Mouse (Mus musculus): ENCODE measurements around the gene Ngf. TPM values are rescaled to one million over a fixed set of nuclear protein-coding genes. Genes with fewer than 3 reads are reported as not detected.

The Ngf gene
- total and polyA plus RNA-seq, 3 experiments: not detected

DNA sequence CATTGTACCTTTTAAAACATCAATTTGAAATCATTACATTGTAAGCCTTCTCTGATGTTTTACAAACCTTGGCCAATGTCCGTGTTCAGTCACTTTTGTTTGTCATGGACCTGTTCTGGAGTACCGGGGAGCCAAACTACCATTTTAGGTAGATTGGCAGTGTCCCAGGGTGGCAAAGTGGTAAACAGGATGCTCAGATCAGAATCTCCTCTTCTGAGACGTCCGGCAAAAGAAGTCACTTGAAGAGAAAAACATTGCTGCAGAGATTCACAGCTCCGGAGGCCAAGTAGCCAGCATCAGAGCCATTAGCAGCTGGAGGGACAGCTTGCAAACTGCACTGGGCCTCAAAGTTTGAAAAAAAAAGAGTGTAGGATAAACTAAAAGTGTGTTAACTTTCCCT, 9.2 kb upstream of the Ngf start:
- no peak for DNase-seq (ENCODE audit: low read depth, low spot score)
- TF ChIP-seq ZNF384 (IDR thresholded peaks at IDR 0.05; ENCODE audit: low read depth, low read length) (no peak), ELF1 (IDR thresholded peaks at IDR 0.05; ENCODE audit: low read depth, low read length) (no peak), GABPA (IDR thresholded peaks at IDR 0.05; ENCODE audit: low read depth, low read length) (no peak), EP300 (IDR thresholded peaks at IDR 0.05; ENCODE audit: low read depth in 1 of 2, low read length in 2 of 2) (no peak)
- Histone ChIP-seq H3K27ac (ENCODE audit: control insufficient read depth, low read depth, low read length) (no peak overlapping the region), H3K79me2 (ENCODE audit: control insufficient read depth, insufficient read depth, low read length, poor library complexity) (no peaks in the 10 kb centered on the region), H3K9ac (ENCODE audit: control insufficient read depth, low read depth, low read length, poor library complexity, severe bottlenecking) (no peak overlapping the region), H3K9me3 (replicated peaks; ENCODE audit: insufficient read depth, low read length) (no peaks in the 10 kb centered on the region), H3K4me3 (ENCODE audit: control insufficient read depth in 1 of 2, insufficient read depth in 1 of 2, low read depth in 2 of 2, low read length in 2 of 2) (no peak overlapping the region), H3K4me1 (ENCODE audit: control insufficient read depth in 1 of 2, insufficient read depth in 2 of 2, low read length in 2 of 2) (no peaks in the 10 kb centered on the region), H3K27me3 (ENCODE audit: control insufficient read depth in 1 of 2, insufficient read depth in 2 of 2, low read length in 2 of 2) (no peaks in the 10 kb centered on the region), H3K36me3 (ENCODE audit: control insufficient read depth in 1 of 2, insufficient read depth in 2 of 2, low read length in 2 of 2) (no peaks in the 10 kb centered on the region)

DNA sequence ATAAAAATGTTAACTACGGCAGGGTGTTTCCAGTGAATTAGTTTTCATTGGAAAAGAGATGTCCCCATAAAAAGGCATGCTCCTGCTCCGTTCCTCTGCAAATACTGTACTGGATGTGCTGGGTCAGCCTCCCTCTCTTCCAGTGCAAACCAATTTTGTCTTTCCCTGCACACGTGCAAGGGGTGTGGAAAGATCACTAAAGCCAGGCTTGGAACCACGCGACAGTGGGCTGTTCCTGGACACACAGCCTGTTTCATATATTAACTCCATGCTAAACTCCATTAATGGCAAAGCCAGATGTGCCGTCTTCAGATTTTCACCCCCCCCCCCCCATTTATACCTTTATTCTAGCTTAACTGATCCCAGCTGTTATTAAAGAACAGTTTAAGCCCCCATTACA, 8.7 kb upstream of the Ngf start:
- Histone ChIP-seq H3K4me3 (ENCODE audit: control insufficient read depth in 1 of 2, insufficient read depth in 1 of 2, low read depth in 2 of 2, low read length in 2 of 2) (no peak overlapping the region), H3K36me3 (ENCODE audit: control insufficient read depth in 1 of 2, insufficient read depth in 2 of 2, low read length in 2 of 2) (no peaks in the 10 kb centered on the region), H3K79me2 (ENCODE audit: control insufficient read depth, insufficient read depth, low read length, poor library complexity) (no peaks in the 10 kb centered on the region), H3K27ac (ENCODE audit: control insufficient read depth, low read depth, low read length) (no peak overlapping the region), H3K9ac (ENCODE audit: control insufficient read depth, low read depth, low read length, poor library complexity, severe bottlenecking) (no peak overlapping the region), H3K9me3 (replicated peaks; ENCODE audit: insufficient read depth, low read length) (no peaks in the 10 kb centered on the region), H3K4me1 (ENCODE audit: control insufficient read depth in 1 of 2, insufficient read depth in 2 of 2, low read length in 2 of 2) (no peaks in the 10 kb centered on the region), H3K27me3 (ENCODE audit: control insufficient read depth in 1 of 2, insufficient read depth in 2 of 2, low read length in 2 of 2) (no peaks in the 10 kb centered on the region)
- no peak for DNase-seq (ENCODE audit: low read depth, low spot score)
- TF ChIP-seq HCFC1 (IDR thresholded peaks at IDR 0.05; ENCODE audit: low read depth, low read length) (no peak), POLR2A (IDR thresholded peaks at IDR 0.05; ENCODE audit: control insufficient read depth in 1 of 2, insufficient read depth in 1 of 2, low read depth in 1 of 2, low read length in 2 of 2, poor library complexity in 1 of 2) (no peak), ZC3H11A (IDR thresholded peaks at IDR 0.05; ENCODE audit: low read depth, low read length) (no peak), EP300 (IDR thresholded peaks at IDR 0.05; ENCODE audit: low read depth in 1 of 2, low read length in 2 of 2) (no peak), USF1 (IDR thresholded peaks at IDR 0.05; ENCODE audit: low read depth, low read length) (no peak), CHD2 (IDR thresholded peaks at IDR 0.05; ENCODE audit: low read length) (no peak), ELF1 (IDR thresholded peaks at IDR 0.05; ENCODE audit: low read depth, low read length) (no peak), SMC3 (IDR thresholded peaks at IDR 0.05; ENCODE audit: low read depth, low read length) (no peak), UBTF (IDR thresholded peaks at IDR 0.05; ENCODE audit: borderline replicate concordance, insufficient read depth, low read depth, low read length) (no peak), NELFE (IDR thresholded peaks at IDR 0.05; ENCODE audit: low read depth, low read length) (no peak), TAL1 (IDR thresholded peaks at IDR 0.05; ENCODE audit: low read length) (no peak), CHD1 (IDR thresholded peaks at IDR 0.05; ENCODE audit: low read depth, low read length) (no peak), RCOR1 (IDR thresholded peaks at IDR 0.05; ENCODE audit: low read depth, low read length) (no peak), ETS1 (IDR thresholded peaks at IDR 0.05; ENCODE audit: low read depth, low read length) (no peak), GABPA (IDR thresholded peaks at IDR 0.05; ENCODE audit: low read depth, low read length) (no peak), MAX (IDR thresholded peaks at IDR 0.05; ENCODE audit: low read length) (no peak), MEF2A (IDR thresholded peaks at IDR 0.05; ENCODE audit: extremely low read depth, insufficient replicate concordance, low read depth, low read length, poor library complexity, severe bottlenecking) (no peak), GATA1 (IDR thresholded peaks at IDR 0.05; ENCODE audit: low read depth, low read length) (no peak), POLR2AphosphoS5 (IDR thresholded peaks at IDR 0.05; ENCODE audit: borderline replicate concordance, low read depth, low read length) (no peak)
